11 mouse cellular contexts compared by ENCODE assay signal in genomic region chr2:146685854-146686507, GRCm38 (mm10).
A peak's percentile ranks its signal among the peaks of the same experiment; 100 is the strongest.
DNase-seq lines count a peak whose midpoint lies in the region; ATAC-seq lines count a peak whose summit lies in the region.
"Had no signal": no experiment of that assay in that cellular context is flagged by ENCODE, and none has a peak within 500 bp of the region (broad histone marks: within the 10 kb centered on the region; RNA-seq: fewer than 3 reads in every experiment).

No protein-coding gene starts in this region.

- H3K4me1 ChIP-seq in intestine, embryonic 16.5 days (ENCODE audit: control insufficient read depth, insufficient read depth, low read length): no peaks in the 10 kb centered on the region
- no peaks in the 10 kb centered on the region for H3K4me1 ChIP-seq in intestine, embryonic 15.5 days (replicated peaks)
- no peaks in the 10 kb centered on the region for H3K4me1 ChIP-seq in neural tube, embryonic 12.5 days
- no peaks in the 10 kb centered on the region for H3K4me1 ChIP-seq in stomach, embryonic 16.5 days (ENCODE audit: control insufficient read depth, insufficient read depth, low read length)

- H3K36me3 ChIP-seq in intestine, embryonic 16.5 days (ENCODE audit: control insufficient read depth, insufficient read depth, low read length): no peaks in the 10 kb centered on the region
- H3K36me3 ChIP-seq in intestine, embryonic 15.5 days: no peaks in the 10 kb centered on the region
- H3K36me3 ChIP-seq in neural tube, embryonic 12.5 days: no peaks in the 10 kb centered on the region
- H3K36me3 ChIP-seq in stomach, embryonic 16.5 days (ENCODE audit: control insufficient read depth, insufficient read depth, low read length): no peaks in the 10 kb centered on the region

- peak; percentile 6 for DNase-seq in cerebellum, adult 11-12 months
- DNase-seq in cerebellum, postnatal 4 days (ENCODE audit: low spot score in 2 of 2): no peak
- DNase-seq in neural tube, embryonic 10.5 days (ENCODE audit: extremely low spot score, low spot score): no peak
- DNase-seq in spleen, postnatal 4 days (ENCODE audit: low spot score in 2 of 2): no peak
- DNase-seq: adrenal gland, postnatal 25 days; lung, adult 18-20 months had no signal

- no peak overlapping the region for H3K27ac ChIP-seq in intestine, embryonic 16.5 days (ENCODE audit: low read length)
- H3K27ac ChIP-seq in intestine, embryonic 15.5 days: no peak overlapping the region
- no peak overlapping the region for H3K27ac ChIP-seq in neural tube, embryonic 12.5 days
- H3K27ac ChIP-seq in stomach, embryonic 16.5 days (ENCODE audit: low read length): no peak overlapping the region

- H3K27me3 ChIP-seq in intestine, embryonic 16.5 days (replicated peaks; ENCODE audit: control insufficient read depth, insufficient read depth, low read length): no peaks in the 10 kb centered on the region
- no peaks in the 10 kb centered on the region for H3K27me3 ChIP-seq in intestine, embryonic 15.5 days (replicated peaks)
- H3K27me3 ChIP-seq in neural tube, embryonic 12.5 days (replicated peaks): no peaks in the 10 kb centered on the region
- H3K27me3 ChIP-seq in stomach, embryonic 16.5 days (ENCODE audit: control insufficient read depth, insufficient read depth, low read length): no peaks in the 10 kb centered on the region

- no peak overlapping the region for H3K9ac ChIP-seq in intestine, embryonic 16.5 days (ENCODE audit: low read depth, low read length)
- no peak overlapping the region for H3K9ac ChIP-seq in intestine, embryonic 15.5 days
- no peak overlapping the region for H3K9ac ChIP-seq in neural tube, embryonic 12.5 days
- no peak overlapping the region for H3K9ac ChIP-seq in stomach, embryonic 16.5 days (ENCODE audit: low read length)

- H3K4me2 ChIP-seq in intestine, embryonic 16.5 days (ENCODE audit: low read depth, low read length): no peak overlapping the region
- H3K4me2 ChIP-seq in intestine, embryonic 15.5 days (replicated peaks): no peak overlapping the region
- no peak overlapping the region for H3K4me2 ChIP-seq in neural tube, embryonic 12.5 days (replicated peaks)
- no peak overlapping the region for H3K4me2 ChIP-seq in stomach, embryonic 16.5 days (ENCODE audit: low read depth, low read length)

- ATAC-seq in intestine, embryonic 16.5 days: peak; percentile 38; the same call in 1 of the 2 replicates
- ATAC-seq in intestine, embryonic 15.5 days: no peak
- ATAC-seq in neural tube, embryonic 12.5 days (ENCODE audit: low FRiP score, low read depth): peak; percentile 55
- 0 out of 2 replicates have a peak, but pooled peaks have one; percentile 29 for ATAC-seq in stomach, embryonic 16.5 days (ENCODE audit: insufficient read depth, low FRiP score)
- ATAC-seq: inflammation-experienced regulatory T-cells, adult 6 months had no signal

- 68% methylated on average over 5 of the region's 5 CpGs for WGBS in intestine, embryonic 16.5 days
- WGBS in intestine, embryonic 15.5 days: 72% methylated on average over 5 of the region's 5 CpGs
- WGBS in neural tube, embryonic 12.5 days: 68% methylated on average over 5 of the region's 5 CpGs
- WGBS in stomach, embryonic 16.5 days: 66% methylated on average over 5 of the region's 5 CpGs

- no peak overlapping the region for H3K4me3 ChIP-seq in intestine, embryonic 16.5 days (ENCODE audit: low read length)
- H3K4me3 ChIP-seq in intestine, embryonic 15.5 days (replicated peaks): no peak overlapping the region
- H3K4me3 ChIP-seq in neural tube, embryonic 12.5 days: no peak overlapping the region
- H3K4me3 ChIP-seq in stomach, embryonic 16.5 days (replicated peaks; ENCODE audit: low read length): no peak overlapping the region

- H3K9me3 ChIP-seq in intestine, embryonic 16.5 days (ENCODE audit: control insufficient read depth, low read length): no peaks in the 10 kb centered on the region
- H3K9me3 ChIP-seq in intestine, embryonic 15.5 days: no peaks in the 10 kb centered on the region
- H3K9me3 ChIP-seq in neural tube, embryonic 12.5 days: no peaks in the 10 kb centered on the region
- no peaks in the 10 kb centered on the region for H3K9me3 ChIP-seq in stomach, embryonic 16.5 days (replicated peaks; ENCODE audit: control insufficient read depth, low read length)
